43 mouse cellular contexts compared by ENCODE assay signal in genomic region chr2:154743915-154744314, GRCm38 (mm10). TPM values are rescaled to one million over a fixed set of nuclear protein-coding genes. Genes with fewer than 3 reads are reported as not detected.
"Had no signal": no experiment of that assay in that cellular context is flagged by ENCODE, and none has a peak within 500 bp of the region (broad histone marks: within the 10 kb centered on the region; RNA-seq: fewer than 3 reads in every experiment).

No protein-coding gene starts in this region.

- H3K27me3 ChIP-seq: heart, embryonic 12.5 days; hindbrain, embryonic 13.5 days; hindbrain, embryonic 15.5 days; limb, embryonic 13.5 days; limb, embryonic 15.5 days had no signal

- DNase-seq: gastrocnemius, adult 2 months; gastrocnemius, postnatal 10 days; gastrocnemius, postnatal 25 days; heart, adult 18-20 months; heart, postnatal 10 days; heart, postnatal 4 days; kidney, adult 11 months; kidney, adult 2 months; kidney, adult 9 months; kidney, postnatal 10 days; kidney, postnatal 25 days; kidney, postnatal 4 days; layer of hippocampus, adult 9-11 months; layer of hippocampus, postnatal 36 days; left cerebral cortex, postnatal 4 days had no signal

- H3K27ac ChIP-seq: gastrocnemius, adult 2 months; heart, embryonic 10.5 days; hindbrain, embryonic 10.5 days; hindbrain, embryonic 13.5 days; hindbrain, embryonic 15.5 days; hindbrain, postnatal 0 days; kidney, embryonic 15.5 days; layer of hippocampus, adult 2 months; limb, embryonic 13.5 days; limb, embryonic 15.5 days; liver, embryonic 12.5 days; liver, embryonic 14.5 days had no signal

- H3K9me3 ChIP-seq: heart, embryonic 10.5 days; heart, embryonic 12.5 days; hindbrain, embryonic 10.5 days; hindbrain, embryonic 13.5 days; hindbrain, embryonic 15.5 days; kidney, embryonic 15.5 days; limb, embryonic 13.5 days; limb, embryonic 15.5 days had no signal

- ATAC-seq: hindbrain, postnatal 0 days; intestine, embryonic 16.5 days; liver, embryonic 12.5 days had no signal

- H3K4me3 ChIP-seq: gastrocnemius, adult 2 months; heart, embryonic 10.5 days; heart, embryonic 12.5 days; hindbrain, embryonic 10.5 days; hindbrain, embryonic 13.5 days; hindbrain, embryonic 15.5 days; kidney, embryonic 15.5 days; layer of hippocampus, adult 2 months; limb, embryonic 13.5 days; limb, embryonic 15.5 days; liver, embryonic 12.5 days had no signal

- H3K36me3 ChIP-seq: heart, embryonic 10.5 days; heart, embryonic 12.5 days; hindbrain, embryonic 10.5 days; hindbrain, embryonic 13.5 days; hindbrain, embryonic 15.5 days; kidney, embryonic 15.5 days; limb, embryonic 13.5 days; limb, embryonic 15.5 days; liver, embryonic 12.5 days had no signal

- H3K9ac ChIP-seq: heart, embryonic 12.5 days; hindbrain, embryonic 13.5 days; hindbrain, embryonic 15.5 days; kidney, embryonic 15.5 days; limb, embryonic 13.5 days; limb, embryonic 15.5 days; liver, embryonic 12.5 days; liver, embryonic 14.5 days had no signal

- H3K4me2 ChIP-seq: heart, embryonic 12.5 days; hindbrain, embryonic 13.5 days; hindbrain, embryonic 15.5 days; kidney, embryonic 15.5 days; limb, embryonic 13.5 days; limb, embryonic 15.5 days; liver, embryonic 12.5 days had no signal

- H3K4me1 ChIP-seq: heart, embryonic 12.5 days; liver, embryonic 12.5 days had no signal

RNA-seq across cellular contexts. Expression of gene Gm14214, which starts 25.9 kb away (rescaled TPM):
- total RNA-seq: gastrocnemius, adult 2 months; gastrocnemius, postnatal 10 days; gastrocnemius, postnatal 25 days; gastrocnemius, postnatal 4 days; granulocyte monocyte progenitor cell, adult 5-6 weeks; heart, adult 18-20 months; heart, adult 8-10 months; heart, postnatal 10 days; heart, postnatal 25 days; heart, postnatal 4 days; hindbrain, postnatal 0 days; layer of hippocampus, adult 2 months; layer of hippocampus, postnatal 14 days; layer of hippocampus, postnatal 36 days; left cerebral cortex, adult 18-20 months; left cerebral cortex, adult 8-10 months; left cerebral cortex, postnatal 10 days; left cerebral cortex, postnatal 25 days; left cerebral cortex, postnatal 4 days; liver, adult 2 months had no signal
- polyA plus RNA-seq: heart, embryonic 10.5 days; heart, embryonic 12.5 days; heart, embryonic 14.5 days; heart, embryonic 16.5 days; hindbrain, embryonic 10.5 days; hindbrain, embryonic 13.5 days; hindbrain, embryonic 15.5 days; hindbrain, postnatal 0 days; intestine, embryonic 14.5 days; intestine, embryonic 16.5 days; kidney, adult 2 months; kidney, embryonic 15.5 days; limb, embryonic 11.5 days; limb, embryonic 13.5 days; limb, embryonic 15.5 days; liver, adult 2 months; liver, embryonic 12.5 days; liver, embryonic 14.5 days; liver, embryonic 16.5 days had no signal

RNA-seq across cellular contexts. Expression of gene a, which starts 47.3 kb away (rescaled TPM):
- total RNA-seq: gastrocnemius, adult 2 months; gastrocnemius, postnatal 10 days; gastrocnemius, postnatal 25 days; gastrocnemius, postnatal 4 days; granulocyte monocyte progenitor cell, adult 5-6 weeks; heart, adult 18-20 months; heart, adult 8-10 months; heart, postnatal 10 days; heart, postnatal 25 days; heart, postnatal 4 days; hindbrain, postnatal 0 days; layer of hippocampus, adult 2 months; layer of hippocampus, postnatal 36 days; left cerebral cortex, adult 18-20 months; left cerebral cortex, adult 8-10 months; left cerebral cortex, postnatal 25 days; liver, adult 2 months had no signal
- polyA plus RNA-seq: heart, embryonic 12.5 days; heart, embryonic 14.5 days; intestine, embryonic 16.5 days; kidney, adult 2 months; liver, adult 2 months; liver, embryonic 16.5 days had no signal
